25 mouse cellular contexts compared by ENCODE assay signal in the genomic region with DNA sequence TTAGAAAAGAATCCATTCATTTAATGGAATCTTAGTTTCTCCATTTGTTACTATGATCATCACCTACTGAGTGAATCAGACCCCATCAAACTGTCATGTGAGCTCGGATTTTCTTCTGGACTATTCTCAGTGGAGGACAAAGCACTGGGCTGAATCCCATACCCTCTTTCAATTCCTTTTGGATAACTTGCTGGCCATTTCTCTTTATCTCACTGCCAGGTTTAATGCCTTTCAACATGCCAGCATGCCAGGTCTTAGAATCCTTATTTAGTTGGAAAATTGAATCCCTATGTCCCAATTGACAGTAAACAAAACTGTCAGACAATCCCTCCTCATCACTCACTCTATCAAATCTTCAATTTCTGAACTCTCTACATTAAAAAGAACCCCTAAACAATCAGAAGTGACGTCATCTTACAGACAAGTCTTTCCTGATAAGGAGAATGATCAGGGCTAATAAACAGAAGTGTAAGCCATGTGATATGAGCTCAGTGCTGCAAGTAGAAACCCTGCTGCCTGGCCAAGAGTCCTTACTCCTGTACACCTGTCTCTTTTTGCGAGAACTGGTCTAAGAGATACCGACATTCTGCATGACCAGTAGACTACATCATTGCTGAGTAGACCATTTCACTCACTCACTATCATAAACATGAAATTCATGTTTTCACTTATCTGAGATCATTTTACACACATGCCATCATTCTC.
DNase-seq lines count a peak whose midpoint lies in the region; ATAC-seq and TF ChIP-seq lines count a peak whose summit lies in the region.
"Had no signal": no experiment of that assay in that cellular context is flagged by ENCODE, and none has a peak within 500 bp of the region (broad histone marks: within the 10 kb centered on the region; RNA-seq: fewer than 3 reads in every experiment).

No protein-coding gene starts in this region.

- no peak overlapping the region for H3K27ac ChIP-seq in liver, postnatal 0 days (ENCODE audit: low read depth)
- H3K27ac ChIP-seq: embryonic facial prominence, embryonic 12.5 days; embryonic facial prominence, embryonic 15.5 days; heart, embryonic 15.5 days; hindbrain, embryonic 10.5 days; hindbrain, embryonic 13.5 days had no signal

- H3K27me3 ChIP-seq in liver, postnatal 0 days (ENCODE audit: insufficient read depth, low read length) = no peaks in the 10 kb centered on the region
- H3K27me3 ChIP-seq: embryonic facial prominence, embryonic 12.5 days; embryonic facial prominence, embryonic 15.5 days; heart, embryonic 12.5 days; heart, embryonic 15.5 days; hindbrain, embryonic 13.5 days had no signal

- no peaks in the 10 kb centered on the region for H3K9me3 ChIP-seq in liver, postnatal 0 days (ENCODE audit: low read length)
- H3K9me3 ChIP-seq: embryonic facial prominence, embryonic 12.5 days; embryonic facial prominence, embryonic 15.5 days; heart, embryonic 12.5 days; heart, embryonic 15.5 days; hindbrain, embryonic 10.5 days; hindbrain, embryonic 13.5 days had no signal

- H3K4me1 ChIP-seq in liver, postnatal 0 days (ENCODE audit: insufficient read depth) = no peaks in the 10 kb centered on the region
- H3K4me1 ChIP-seq: embryonic facial prominence, embryonic 12.5 days; embryonic facial prominence, embryonic 15.5 days; heart, embryonic 12.5 days; heart, embryonic 15.5 days; hindbrain, embryonic 10.5 days; hindbrain, embryonic 13.5 days had no signal

- ATAC-seq in cerebellum, adult (ENCODE audit: insufficient number of reproducible peaks, low FRiP score, low TSS enrichment) = no peak
- no peak for ATAC-seq in liver, postnatal 0 days
- ATAC-seq: forebrain, embryonic 14.5 days; forebrain, postnatal 0 days; hindbrain, embryonic 16.5 days; intestine, embryonic 16.5 days had no signal

- TF ChIP-seq EP300 in liver, postnatal 0 days (IDR thresholded peaks at IDR 0.05; ENCODE audit: low read depth) = no peak

- 73% methylated on average over 4 of the region's 4 CpGs for WGBS in liver, postnatal 0 days (ENCODE audit: insufficient replicate concordance)

- DNase-seq in cerebellum, adult 11 months = peak; percentile 45
- DNase-seq in cerebellum, adult 8-10 months = peak; percentile 35
- DNase-seq in cerebellum, postnatal 10 days = peak; percentile 33 to 37
- DNase-seq in cerebellum, postnatal 36 days = peak; percentile 39 to 42
- DNase-seq in layer of hippocampus, adult 9-11 months = no peak
- no peak for DNase-seq in urinary bladder, postnatal 14 days (ENCODE audit: low spot score)
- no peak for DNase-seq in liver, postnatal 0 days
- DNase-seq: adrenal gland, postnatal 10 days; adrenal gland, postnatal 36 days; forebrain, postnatal 0 days; gastrocnemius, postnatal 25 days; heart, adult 18-20 months; heart, postnatal 10 days; heart, postnatal 36 days; kidney, adult 18-20 months had no signal

- no peak overlapping the region for H3K9ac ChIP-seq in liver, postnatal 0 days (replicated peaks)
- H3K9ac ChIP-seq: embryonic facial prominence, embryonic 12.5 days; embryonic facial prominence, embryonic 15.5 days; forebrain, postnatal 0 days; heart, embryonic 12.5 days; heart, embryonic 15.5 days; hindbrain, embryonic 13.5 days had no signal

- H3K36me3 ChIP-seq in liver, postnatal 0 days (replicated peaks; ENCODE audit: insufficient read depth, low read length) = no peaks in the 10 kb centered on the region
- H3K36me3 ChIP-seq: embryonic facial prominence, embryonic 12.5 days; embryonic facial prominence, embryonic 15.5 days; heart, embryonic 12.5 days; heart, embryonic 15.5 days; hindbrain, embryonic 10.5 days; hindbrain, embryonic 13.5 days had no signal

- no peak overlapping the region for H3K4me3 ChIP-seq in liver, postnatal 0 days (ENCODE audit: low read depth, low read length)
- H3K4me3 ChIP-seq: embryonic facial prominence, embryonic 12.5 days; embryonic facial prominence, embryonic 15.5 days; heart, embryonic 12.5 days; heart, embryonic 15.5 days; hindbrain, embryonic 10.5 days; hindbrain, embryonic 13.5 days had no signal

- no peak for TF ChIP-seq CTCF in liver, postnatal 0 days (IDR thresholded peaks at IDR 0.05; ENCODE audit: low read depth)

- no peak overlapping the region for H3K4me2 ChIP-seq in liver, postnatal 0 days (ENCODE audit: low read depth, low read length)
- H3K4me2 ChIP-seq: embryonic facial prominence, embryonic 12.5 days; embryonic facial prominence, embryonic 15.5 days; heart, embryonic 12.5 days; heart, embryonic 15.5 days; hindbrain, embryonic 13.5 days had no signal

Comparison
In these comparisons a context has a peak if more than half of its experiments do, and no peak if none do; other contexts are left out.
1. DNase-seq: peak in cerebellum, adult 11 months (single experiment), cerebellum, adult 8-10 months (single experiment), cerebellum, postnatal 10 days (2 of 2) and cerebellum, postnatal 36 days (2 of 2); none in layer of hippocampus, adult 9-11 months (single experiment), urinary bladder, postnatal 14 days (single experiment) and liver, postnatal 0 days (single experiment).